Mouse (Mus musculus): Measurements from ENCODE around the gene Prnd.
A peak's percentile ranks its signal among the peaks of the same experiment; 100 is the strongest.

The Prnd gene

GRCm38 (mm10) chr2:131950598-131951095, at the start of gene Prnd:
Gene Prnd (plus strand): TSS chr2:131950861.
- no peak for DNase-seq

GRCm38 (mm10) chr2:131902423-131902822, 48.2 kb upstream of the Prnd start:
- no peak for DNase-seq

DNA sequence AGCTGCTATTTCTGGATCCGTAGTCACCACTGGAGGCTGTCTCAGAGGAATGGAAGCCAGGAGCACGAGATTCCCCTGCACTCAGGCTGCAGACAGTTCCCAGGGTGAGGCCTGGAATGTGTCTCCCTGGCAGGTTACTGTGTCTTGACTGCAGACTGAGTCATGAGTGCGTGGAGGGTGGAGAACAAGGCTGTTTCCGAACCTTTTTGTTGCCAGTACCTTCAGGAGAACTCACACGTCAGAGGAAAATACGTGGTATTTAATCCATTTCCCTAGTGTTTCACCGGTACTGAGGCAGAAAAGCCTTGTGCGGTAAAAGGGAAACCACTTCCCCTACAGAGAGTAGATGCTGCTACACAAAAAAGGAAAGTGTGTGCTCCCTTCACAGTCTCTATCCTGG, 47.8 kb upstream of the Prnd start:
- no peak for DNase-seq

- DNase-seq, result no peak
These were observed 45.6 kb upstream of the Prnd start for GRCm38 (mm10) chr2:131905025-131905424.

- DNase-seq, result no peak
These were observed 44.9 kb upstream of the Prnd start for GRCm38 (mm10) chr2:131905776-131906175.

- DNase-seq, result no peak
These were observed 44.4 kb upstream of the Prnd start for GRCm38 (mm10) chr2:131906266-131906665.

DNA sequence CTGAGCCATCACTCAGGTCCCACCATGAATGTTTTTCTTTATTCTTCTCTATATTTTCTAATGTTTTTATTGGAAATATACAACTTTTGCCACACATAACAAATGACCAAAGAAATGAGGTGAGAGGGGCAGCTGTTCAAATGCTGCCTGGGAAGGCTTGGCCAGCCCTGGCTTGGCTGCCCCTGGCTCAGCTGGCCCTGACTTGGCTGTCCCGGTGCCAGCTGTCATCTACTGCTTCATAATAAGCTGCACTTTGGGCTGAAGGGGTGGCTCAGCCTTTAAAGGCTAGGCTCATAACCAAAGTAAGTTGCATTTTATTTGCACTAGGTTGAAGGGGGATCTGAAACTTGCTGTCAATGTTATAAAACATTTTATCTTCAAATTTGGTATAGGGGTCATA, 43.8 kb upstream of the Prnd start:
- DNase-seq, result no peak

DNA sequence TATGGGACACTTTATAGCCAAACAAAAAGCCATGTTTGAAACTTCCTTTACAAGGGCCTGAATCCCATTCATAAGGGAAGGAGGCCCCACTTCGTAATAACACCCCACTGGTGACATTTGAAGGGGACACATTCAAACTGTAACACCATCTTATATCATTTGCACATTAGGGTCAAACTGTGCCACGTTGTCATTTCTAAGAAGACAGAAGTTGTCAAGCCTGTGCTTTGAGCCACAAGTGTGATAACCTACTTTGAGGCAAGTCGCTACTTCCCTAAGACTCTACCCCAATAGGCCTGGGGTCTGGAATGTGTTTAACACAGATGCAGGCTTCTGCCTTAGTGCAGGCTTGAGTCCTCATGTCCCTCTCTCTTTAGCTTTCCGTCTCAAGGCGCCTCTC, 43.4 kb upstream of the Prnd start:
- no peak for DNase-seq

DNA sequence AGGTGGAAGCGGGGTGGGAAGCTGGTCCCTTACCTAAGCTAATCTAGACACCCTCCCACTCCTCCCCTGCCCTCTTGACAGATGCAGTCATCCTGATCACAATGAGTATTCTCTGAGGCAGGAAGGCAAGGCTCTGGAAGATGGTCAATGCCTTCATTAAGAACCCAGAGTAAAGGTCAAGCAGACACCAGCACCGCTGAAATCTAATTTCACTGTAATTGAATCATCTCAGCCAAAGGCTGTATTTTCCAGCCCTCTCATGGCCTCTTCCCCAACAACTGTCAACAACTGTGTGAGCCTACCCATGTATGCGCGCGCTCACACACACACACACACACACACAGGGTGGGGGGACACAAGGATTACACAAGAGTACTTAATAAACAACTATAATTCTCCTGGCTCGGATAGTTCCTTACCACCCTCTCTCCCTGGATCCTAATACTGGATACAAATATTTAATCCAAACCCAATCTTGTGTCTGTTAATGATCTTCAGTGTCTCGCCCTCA, 42.3 kb upstream of the Prnd start:
- no peak for DNase-seq

- peak; percentile 34 for DNase-seq
These were observed 41.8 kb upstream of the Prnd start for GRCm38 (mm10) chr2:131908906-131909305.

- DNase-seq, result peak; percentile 92
These were observed 40.7 kb upstream of the Prnd start, which contains the start of the genes Prnp and Prn for GRCm38 (mm10) chr2:131909683-131910572. Gene Prnp (plus strand): TSS chr2:131909928. Gene Prn (plus strand): TSS chr2:131909957.

DNA sequence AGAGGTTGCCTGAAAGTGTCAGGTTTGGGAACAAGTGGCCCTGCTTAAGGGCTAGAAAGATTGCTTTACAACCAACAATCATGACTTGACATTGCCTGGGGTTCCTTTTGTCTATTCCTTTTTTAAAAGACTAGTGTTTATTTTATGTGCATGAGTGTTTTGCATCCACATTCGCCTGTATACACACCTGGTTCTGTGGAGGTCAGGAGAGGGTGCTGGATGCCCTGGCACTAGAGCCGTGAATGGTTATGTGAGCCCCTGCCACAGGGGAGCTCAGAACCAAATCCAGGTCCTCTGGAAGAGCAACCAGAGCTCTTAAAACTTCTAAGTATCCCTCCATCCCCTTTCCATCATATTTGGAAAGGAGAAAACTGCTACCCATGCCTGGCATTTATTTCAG, 39.8 kb upstream of the Prnd start:
- no peak for DNase-seq

- peak; percentile 65 for DNase-seq
These were observed 39.3 kb upstream of the Prnd start for GRCm38 (mm10) chr2:131911341-131911740.

- DNase-seq, result no peak
These were observed 38.0 kb upstream of the Prnd start for GRCm38 (mm10) chr2:131912526-131913258.

DNA sequence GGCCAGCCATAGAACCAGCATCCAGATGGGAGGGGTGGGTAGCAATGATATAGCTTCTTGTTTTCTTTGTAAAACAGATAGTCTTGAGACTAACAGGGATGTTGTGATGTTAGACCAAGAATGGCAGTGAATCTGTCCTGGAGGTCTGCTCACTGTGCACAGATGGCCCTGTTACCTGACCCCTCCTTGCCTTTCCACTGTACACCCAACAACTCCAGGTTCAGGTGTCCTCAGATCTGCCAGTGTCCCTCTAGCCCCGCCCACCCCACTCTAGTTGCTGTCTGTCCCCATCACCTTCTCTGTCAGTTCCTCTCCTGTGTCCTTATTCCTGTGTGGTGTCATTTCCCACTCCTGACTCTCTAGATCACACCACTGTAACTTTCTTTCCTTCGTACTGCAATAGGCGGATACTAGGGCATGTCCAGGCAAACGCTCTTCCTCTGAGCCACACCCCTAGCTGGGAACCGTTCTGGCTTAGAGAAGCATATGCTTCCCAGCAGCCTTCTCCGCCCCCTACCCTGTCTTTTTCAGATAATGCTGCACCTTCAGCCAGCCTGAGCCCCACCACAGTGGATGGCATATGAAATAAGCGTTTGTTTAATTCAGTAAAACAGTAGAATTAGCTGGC, 18.3 kb upstream of the Prnd start:
- no peak for DNase-seq

DNA sequence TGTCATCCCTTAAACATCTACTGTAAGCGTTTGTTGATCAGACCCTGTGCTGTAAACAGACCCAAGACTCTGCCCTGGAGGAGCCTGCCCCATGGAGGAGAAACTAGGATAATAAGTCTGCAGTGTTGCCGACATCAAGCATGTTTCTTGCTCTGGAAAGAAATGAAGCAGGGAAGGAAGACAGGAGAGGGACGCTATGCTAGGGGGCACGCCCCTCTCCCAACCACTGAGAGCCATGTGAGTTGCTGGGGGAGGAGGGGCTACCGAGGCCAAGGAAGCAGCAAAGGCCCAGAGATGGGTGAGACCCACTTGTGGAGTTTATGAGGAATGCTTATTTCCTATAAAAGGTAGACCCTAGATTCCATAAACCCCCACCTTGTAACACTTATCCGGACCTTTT, 17.6 kb upstream of the Prnd start:
- DNase-seq, result no peak

- no peak for DNase-seq
These were observed 17.1 kb upstream of the Prnd start for GRCm38 (mm10) chr2:131933598-131933997.

DNA sequence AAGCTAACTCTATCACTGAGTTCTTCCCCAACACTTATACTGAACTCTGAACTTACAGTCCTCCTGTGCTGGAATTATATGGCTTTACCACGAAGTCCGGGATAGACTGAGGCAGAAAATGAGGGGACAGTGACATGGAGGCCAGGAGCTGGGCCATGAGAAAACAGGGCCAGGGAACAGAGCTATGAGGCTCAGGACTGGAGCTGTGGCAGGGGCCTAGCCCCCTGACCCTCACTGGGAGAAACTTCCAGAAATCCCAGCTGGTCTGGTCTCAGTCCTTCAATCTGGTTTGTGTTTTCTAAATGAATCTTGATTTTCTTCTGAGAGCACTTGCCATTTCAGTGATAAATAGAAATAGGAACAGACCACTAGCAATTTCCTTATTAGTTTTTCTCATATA, 16.4 kb upstream of the Prnd start:
- DNase-seq, result no peak

GRCm38 (mm10) chr2:131935390-131936105, 15.1 kb upstream of the Prnd start:
- DNase-seq, result no peak

GRCm38 (mm10) chr2:131936410-131936809, 14.3 kb upstream of the Prnd start:
- no peak for DNase-seq

GRCm38 (mm10) chr2:131939404-131940111, 11.1 kb upstream of the Prnd start:
- peak; percentile 58 for DNase-seq

DNA sequence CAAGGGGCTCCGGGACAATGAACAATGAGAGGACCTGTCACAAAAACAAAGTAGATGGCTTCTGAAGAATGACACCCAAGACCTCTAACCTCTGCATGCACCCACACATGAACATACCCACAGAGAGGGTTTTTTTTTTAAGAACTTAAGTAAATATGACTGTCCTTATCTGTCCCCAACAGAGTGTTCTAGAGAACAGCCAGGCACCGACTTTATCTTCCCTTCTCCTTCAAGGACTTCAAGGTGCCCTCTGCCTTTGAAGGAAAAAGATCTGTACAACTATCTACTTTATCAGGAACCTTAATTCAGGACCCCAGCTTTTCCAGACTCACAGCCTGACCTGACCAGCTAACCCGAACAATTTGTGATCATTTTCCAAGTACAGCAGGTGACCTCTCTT, 10.2 kb upstream of the Prnd start:
- DNase-seq, result no peak

Data from cerebellum, adult 8-10 months (tissue).